Mouse (Mus musculus): ENCODE data around the gene Adcy5. TPM values are rescaled to one million over a fixed set of nuclear protein-coding genes. Genes with fewer than 3 reads are reported as not detected.

Adcy5 gene
- total RNA-seq, 2 experiments from 2014 or later: 68.7 to 73.4 TPM

DNA sequence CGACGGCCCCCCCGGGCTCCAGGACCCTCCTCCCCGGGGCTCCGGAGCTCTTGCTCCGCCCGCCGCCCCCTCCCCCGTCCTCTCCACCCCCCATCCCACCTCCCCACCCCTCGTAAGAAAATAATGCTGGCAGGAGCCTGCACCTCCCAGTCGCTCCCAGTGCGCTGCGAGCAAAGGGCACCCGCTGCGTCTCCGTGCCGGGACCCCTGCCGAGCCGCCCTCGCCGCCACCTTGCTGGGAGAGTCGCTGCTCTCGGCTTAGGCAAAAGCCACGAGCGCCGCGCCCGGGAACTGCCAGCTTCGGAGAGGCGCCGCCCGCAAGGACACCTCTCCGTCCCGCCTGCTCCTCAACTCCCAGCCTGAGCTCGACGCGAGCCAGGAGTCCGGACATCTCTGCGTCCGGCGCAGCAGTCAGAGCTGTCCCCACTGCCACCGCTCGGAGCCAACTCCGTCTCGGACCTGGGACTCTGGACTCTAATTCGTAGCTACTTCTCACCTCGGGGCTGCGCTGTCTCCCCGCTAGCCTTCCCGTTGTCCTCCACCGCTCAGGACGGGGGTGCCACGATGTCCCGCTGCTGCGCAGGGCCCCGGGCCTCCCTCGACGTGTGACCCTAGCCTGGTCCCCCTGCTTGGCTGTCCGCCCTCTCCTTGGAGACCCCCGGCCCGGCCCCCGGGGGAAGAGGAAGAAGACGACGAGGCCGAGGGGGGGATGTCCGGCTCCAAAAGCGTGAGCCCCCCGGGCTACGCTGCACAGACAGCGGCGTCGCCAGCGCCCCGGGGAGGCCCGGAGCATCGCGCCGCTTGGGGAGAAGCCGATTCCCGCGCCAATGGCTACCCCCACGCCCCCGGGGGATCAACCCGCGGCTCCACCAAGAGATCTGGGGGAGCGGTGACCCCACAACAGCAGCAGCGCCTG, 971 bp downstream of the Adcy5 start:
- peak; percentile 58 to 68 for DNase-seq (ENCODE audit: low spot score in 2 of 2)

DNA sequence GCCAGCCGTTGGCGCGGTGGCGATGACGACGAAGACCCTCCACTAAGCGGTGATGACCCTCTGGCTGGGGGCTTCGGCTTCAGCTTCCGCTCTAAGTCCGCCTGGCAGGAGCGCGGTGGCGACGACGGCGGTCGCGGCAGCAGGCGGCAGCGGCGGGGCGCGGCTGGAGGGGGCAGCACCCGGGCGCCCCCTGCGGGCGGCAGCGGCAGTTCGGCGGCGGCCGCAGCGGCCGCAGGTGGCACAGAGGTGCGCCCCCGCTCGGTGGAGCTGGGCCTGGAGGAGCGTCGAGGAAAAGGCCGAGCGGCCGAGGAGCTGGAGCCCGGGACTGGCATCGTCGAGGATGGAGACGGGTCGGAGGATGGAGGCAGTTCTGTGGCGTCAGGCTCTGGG, 1.6 kb downstream of the Adcy5 start:
- peak; percentile 48 to 67 for DNase-seq (ENCODE audit: low spot score in 2 of 2)

DNA sequence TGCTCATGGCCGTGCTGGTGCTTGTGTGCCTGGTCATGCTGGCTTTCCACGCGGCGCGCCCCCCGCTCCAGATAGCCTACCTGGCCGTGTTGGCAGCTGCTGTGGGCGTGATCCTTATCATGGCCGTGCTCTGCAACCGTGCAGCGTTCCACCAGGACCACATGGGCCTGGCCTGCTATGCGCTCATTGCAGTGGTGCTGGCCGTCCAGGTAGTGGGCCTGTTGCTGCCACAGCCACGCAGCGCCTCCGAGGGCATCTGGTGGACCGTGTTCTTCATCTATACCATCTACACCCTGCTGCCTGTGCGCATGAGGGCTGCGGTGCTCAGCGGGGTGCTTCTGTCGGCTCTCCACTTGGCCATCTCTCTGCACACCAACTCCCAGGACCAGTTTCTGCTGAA, 2.2 kb downstream of the Adcy5 start:
- no peak for DNase-seq (ENCODE audit: low spot score in 2 of 2)

DNA sequence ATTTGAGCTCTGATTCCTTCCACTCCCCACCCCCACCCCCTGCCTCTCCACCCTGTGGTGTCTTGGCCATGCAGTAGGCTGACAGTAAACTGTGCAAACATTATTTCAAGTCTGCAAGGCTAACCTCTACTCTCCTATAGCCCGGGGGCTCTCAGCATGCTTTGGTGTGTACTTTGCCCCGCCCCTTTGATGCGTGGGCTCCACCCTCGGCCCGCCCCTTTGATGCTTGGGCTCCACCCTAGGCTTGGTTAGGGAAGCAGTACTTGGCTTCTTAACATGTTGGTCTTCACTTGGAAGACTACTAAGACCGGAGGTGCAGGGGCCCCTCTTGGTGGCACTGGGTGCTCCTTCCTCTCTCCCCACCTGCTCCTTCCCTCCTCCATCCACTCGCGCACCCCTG, 4.9 kb downstream of the Adcy5 start:
- no peak for DNase-seq (ENCODE audit: low spot score in 2 of 2)

DNA sequence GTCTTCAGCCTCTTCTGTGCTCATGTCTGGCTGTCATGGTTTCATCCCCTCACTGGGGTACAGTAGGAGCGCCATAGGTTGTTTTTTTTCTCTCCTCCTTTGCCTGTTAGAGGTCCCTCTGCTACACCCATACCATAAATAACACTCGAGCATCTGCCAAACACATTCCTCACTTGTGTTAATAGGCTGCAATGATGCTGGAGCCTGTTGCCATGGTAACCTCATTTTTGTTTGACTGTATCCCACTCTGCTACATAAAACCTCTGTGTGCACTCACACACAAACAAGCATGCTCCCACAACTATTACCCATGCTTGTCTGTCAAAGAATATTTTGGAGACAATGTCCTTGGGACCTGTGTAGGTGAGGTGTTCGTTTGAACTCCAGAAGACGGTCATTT, 5.3 kb downstream of the Adcy5 start:
- peak in 1 of 2 experiments; percentile 35 for DNase-seq (ENCODE audit: low spot score in 2 of 2)

DNA sequence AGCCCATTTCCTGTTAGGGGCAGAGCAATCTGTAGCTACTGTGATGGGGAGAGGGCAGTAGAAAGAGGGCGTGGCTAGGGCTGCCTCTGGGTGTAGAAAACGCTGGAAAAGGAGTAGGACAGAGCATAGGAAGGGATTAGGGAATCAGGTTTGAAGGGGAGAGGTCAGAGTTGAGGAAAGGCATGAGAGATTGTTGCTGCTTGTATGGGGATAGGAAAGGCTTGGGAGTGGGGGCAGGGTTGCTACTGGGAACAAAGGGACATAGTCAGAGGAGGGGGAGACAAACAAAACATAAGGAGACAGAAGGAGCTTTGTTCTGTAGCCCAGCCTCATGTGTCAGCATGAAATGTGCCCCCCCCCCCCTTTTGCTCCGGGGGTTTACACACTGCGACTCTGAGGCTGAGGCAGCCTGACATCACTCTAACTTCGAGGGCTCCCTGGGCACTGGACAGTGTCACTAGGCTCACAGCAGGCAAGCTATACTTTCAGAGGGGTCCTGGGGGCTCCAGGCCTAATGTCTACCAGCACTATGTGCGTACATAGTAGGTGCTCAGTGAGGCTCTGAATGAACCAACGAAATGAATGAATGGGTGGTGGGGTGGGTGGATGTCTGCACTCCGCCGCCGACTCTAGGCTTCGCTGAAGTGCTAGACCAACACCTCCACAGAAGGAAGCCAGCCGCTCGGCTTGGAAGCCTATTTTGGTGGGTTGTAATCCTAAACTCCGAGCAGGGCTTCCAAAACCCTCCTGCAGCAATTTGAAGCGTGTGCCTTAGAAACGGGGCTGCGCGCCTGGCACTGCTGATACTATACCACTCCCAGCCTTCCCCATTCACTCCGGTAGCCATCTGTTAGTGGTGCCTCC, 9.9 kb downstream of the Adcy5 start:
- no peak for DNase-seq (ENCODE audit: low spot score in 2 of 2)

DNA sequence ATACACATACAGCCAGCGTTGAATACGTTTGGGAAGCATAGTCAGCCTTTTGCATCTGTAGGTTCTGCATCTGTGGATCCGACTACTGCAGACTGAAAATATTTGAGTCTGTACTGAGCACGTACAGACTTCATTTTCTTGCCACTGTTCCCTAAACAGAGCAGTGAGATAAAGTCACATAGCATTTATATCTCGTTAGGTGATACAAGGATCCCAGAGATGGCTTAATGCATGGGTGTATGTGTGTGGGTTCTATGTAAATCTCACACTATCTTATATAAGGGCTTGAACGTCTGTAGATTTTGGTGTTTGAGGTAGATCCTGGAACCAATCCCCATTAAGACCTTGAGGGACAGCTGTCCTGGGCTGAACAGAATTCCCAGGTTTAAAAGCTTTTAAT, 10.7 kb downstream of the Adcy5 start:
- no peak for DNase-seq (ENCODE audit: low spot score in 2 of 2)

DNA sequence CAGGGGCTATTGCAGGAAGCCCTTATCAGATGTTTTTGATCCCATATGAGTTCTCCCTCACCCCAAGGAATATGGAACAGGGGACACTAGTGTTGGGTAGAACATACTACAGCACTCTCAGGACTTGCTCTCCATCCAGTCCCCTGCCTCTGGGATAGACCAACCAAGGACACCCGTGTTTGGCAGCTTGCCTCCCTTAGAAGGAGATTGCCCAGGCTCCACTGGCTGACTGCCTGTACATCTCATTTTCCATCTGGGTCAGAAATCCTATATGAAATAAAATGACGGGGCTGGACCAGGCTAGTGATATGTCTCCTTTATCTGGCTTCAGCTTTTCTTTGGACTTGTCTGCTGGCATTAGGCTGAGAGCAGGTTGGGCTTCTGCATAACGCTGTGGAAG, 11.1 kb downstream of the Adcy5 start:
- no peak for DNase-seq (ENCODE audit: low spot score in 2 of 2)

DNA sequence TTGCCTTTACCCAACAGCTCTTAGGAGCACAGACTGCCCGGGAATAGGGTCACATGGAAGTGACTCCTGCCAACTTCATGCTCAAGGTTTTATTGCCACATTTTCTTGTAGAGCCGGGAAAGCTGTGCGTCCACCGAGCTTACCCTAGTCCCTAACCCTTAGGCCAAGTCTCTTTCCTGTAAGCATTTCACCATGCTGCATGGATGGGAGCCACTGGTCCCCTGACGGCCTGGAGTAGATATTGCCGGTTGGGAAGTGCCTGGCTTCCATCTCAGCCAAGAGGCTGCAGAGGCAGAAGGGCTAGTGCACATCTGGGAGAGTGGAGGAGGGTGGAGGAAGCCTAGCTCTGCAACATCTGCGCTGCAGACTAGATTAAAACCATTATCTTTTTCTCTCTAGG, 14.8 kb downstream of the Adcy5 start:
- no peak for DNase-seq (ENCODE audit: low spot score in 2 of 2)

DNA sequence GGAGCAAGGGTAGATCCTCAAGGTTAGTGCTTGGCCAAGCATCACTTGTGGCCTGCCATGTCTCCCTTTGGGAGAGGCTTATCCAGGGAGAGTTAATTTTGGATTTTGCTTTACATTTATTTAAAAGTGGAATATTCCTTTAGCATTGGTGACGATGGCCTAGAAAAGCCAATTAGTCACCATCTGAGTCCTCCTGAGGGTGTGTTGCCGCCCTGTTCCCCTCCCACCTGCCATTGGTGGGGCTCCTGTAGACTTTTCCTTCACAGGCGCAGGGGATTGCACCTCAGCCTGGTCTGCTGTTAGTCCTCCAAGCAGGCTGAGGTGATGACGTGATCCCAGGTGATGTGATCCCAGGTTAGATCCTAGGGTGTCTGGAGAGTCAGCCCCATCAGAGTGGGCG, 17.5 kb downstream of the Adcy5 start:
- DNase-seq (ENCODE audit: low spot score in 2 of 2): no peak

DNA sequence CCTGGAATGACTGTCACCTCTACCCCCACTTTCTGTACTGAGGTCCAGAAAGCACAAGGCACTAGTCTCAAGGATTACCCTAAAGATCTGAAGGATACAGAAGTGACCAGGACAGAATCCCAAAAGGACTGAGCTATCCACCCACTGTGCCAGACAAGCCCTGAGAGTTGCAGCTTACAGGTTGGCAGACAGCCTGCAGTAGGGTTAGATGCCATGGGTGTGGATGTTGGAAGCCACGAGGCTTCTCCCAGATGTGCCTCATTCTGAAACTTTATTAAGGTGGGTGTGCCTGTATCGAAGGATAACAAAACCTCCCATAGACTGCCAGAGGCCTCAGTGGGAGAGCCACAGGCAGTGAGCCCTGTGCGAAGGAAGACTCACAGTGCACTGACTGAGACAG, 23.8 kb downstream of the Adcy5 start:
- no peak for DNase-seq (ENCODE audit: low spot score in 2 of 2)

DNA sequence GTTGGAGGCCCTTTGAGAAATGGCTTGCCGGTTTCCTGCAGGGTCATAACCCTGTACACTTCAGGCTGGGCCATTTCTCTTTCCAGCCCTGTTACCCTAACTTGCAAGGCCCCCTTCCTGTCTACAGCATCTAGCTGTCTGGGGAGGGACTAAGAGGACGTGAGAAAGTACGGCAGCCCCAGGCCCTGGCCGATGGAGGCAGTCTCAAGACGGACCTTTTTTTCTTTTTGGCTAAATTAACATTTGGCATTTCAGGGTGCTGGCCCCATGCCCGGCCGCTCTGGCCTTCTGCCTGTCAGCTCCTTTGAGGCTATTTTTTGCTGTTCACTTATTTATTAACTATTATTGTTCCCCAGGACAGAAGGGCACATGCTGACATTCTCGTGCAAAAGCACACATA, 24.4 kb downstream of the Adcy5 start:
- peak; percentile 56 to 61 for DNase-seq (ENCODE audit: low spot score in 2 of 2)

DNA sequence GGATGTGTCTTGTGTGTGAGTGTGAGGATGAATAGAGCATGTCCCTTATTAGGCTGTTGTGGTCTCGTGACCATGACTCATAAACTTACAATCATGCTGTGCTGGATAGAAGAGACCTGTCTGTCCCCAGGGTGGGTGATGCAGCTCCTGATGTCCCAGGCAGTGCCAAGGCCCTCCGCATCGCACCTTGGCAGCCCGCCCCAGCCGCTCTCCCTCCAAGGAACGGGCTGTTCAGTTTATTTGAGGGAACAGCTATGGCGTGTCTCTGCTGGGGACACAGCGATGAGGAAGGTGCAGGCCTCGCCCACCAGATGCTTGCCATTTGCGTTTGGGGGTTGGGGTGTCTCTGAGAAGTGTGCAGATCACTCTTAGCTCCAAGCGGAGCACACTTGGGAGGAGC, 28.5 kb downstream of the Adcy5 start:
- peak in 1 of 2 experiments; percentile 46 for DNase-seq (ENCODE audit: low spot score in 2 of 2)

DNA sequence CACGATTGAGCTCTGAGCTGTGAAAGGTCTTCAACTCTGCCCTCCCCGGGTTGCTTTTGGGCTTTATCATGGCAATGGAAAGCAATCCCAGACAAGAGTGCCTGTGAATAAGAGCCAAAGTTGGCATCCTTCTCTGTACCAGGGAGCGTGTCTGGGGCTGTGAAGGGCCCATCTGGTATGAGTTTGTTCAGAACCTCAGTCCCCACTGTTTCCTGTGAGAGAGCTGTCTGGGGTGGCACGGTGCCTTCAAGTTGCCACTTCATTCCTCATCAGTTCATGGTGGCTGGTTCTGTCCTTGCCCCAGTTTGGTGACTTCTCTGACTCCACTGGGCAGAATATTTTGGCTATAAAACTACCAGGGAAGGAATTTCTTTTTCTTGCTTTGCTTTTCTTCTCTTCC, 33.4 kb downstream of the Adcy5 start:
- DNase-seq (ENCODE audit: low spot score in 2 of 2): no peak

DNA sequence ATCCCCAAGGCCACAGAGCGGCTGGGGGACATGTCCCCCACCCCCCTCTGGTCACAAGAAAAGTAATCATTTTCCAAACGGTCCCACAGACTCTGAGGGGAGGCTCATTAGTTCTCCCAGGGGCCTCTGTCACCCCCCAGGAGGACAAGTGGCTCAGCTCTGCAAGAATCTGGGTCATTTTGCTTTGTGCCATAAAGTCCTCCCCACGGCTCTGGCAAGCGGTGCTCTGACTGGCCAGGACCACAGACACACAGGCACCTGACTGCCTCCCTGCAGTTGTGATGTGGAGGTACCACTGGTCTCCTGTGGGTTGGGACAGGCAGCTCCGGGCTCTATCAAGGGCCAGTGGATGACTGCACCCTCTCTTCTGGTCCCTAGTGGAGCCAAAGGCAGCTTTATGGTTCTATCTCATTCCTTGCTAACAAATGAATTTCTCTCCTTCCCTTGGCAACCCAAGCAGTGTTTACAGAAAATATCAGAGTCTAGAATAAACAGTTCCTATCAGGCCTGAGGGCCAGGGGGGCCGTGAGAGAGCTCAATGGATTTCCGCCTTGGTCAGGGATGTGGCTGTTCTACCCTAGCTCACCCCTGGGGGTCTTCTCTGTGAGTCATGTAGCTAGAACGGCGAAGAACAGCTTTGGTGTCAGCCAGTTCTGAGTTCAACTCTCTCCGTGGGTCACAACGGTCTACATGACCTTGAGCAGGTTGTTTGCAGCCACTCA, 34.9 kb downstream of the Adcy5 start:
- DNase-seq (ENCODE audit: low spot score in 2 of 2): no peak

DNA sequence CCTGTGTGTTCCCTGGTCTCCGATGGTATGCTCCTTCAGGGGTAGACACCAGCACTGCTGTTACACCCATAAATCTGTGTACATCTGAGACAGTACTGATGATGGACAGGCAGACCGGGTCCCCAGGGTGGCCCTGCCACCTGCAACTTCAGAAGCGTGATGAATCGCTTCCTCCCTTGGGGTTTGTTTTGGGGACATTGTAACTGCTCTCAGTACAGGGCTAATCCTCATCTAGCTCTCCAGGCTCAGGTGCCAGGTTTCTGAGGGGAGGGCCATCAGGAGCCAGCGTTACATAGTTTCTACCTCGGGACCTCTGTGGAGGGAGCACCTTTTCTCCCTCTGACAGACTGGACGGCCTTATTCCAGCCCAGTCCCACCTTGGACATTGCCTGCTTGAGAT, 36.1 kb downstream of the Adcy5 start:
- DNase-seq (ENCODE audit: low spot score in 2 of 2): no peak

DNA sequence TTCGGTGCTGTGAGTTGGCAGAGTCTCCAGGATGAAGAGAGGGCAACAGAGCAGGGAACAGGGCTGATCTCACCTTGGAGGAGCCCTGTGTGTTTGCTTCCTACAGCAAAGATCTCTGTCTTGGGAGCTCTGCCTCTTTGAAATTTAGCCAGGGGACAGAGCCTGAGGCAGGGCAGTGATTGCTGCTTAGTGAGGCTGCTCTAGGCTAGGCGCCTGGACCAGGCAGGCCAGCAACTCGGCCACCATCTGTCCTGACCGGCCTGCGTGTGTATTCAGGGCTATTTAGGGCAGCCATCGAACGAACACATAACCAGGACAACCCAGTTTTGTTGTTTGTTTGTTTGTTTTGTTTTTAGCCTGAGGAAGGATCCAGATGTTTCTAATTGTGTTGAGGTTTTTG, 36.6 kb downstream of the Adcy5 start:
- no peak for DNase-seq (ENCODE audit: low spot score in 2 of 2)

DNA sequence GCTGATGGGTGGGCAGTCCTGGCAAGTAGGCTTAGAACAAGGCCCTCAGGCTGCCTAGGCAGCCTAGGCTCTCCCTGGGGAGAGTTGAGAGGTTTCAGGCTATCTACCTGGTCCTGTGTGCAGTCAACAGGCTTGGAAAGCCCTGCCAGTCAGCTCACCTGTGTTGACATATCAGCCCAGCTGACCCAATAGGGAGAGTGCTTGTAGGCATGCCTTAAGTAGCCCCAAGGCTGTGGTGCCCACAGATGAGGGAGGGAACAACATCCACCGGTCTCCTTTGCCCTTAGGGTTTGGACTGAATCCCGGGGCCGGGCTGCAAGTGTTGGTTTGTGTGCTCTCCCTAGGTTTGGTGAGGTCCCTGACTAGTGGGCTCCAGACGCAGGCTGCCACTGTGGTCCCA, 37.8 kb downstream of the Adcy5 start:
- DNase-seq (ENCODE audit: low spot score in 2 of 2): no peak

DNA sequence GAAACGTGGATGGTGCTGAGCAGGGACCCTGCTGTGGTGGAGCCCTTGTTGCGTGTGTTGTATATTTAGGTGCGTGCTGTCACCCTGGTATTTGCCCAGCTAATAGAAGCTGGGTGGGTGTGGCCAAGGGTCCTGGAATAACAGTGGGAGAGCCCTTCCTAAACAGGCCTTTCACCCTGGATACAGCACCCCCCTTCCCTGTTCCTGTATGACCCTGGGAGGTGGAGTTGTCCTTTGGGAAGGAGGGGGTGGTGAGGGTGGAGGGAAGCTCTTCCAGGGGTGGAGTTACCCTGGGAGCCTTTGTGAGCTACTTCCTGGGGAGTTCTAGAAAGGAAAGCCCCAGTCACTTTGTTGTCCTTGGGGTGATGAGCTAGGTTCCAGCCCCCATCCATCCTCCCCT, 38.7 kb downstream of the Adcy5 start:
- no peak for DNase-seq (ENCODE audit: low spot score in 2 of 2)

DNA sequence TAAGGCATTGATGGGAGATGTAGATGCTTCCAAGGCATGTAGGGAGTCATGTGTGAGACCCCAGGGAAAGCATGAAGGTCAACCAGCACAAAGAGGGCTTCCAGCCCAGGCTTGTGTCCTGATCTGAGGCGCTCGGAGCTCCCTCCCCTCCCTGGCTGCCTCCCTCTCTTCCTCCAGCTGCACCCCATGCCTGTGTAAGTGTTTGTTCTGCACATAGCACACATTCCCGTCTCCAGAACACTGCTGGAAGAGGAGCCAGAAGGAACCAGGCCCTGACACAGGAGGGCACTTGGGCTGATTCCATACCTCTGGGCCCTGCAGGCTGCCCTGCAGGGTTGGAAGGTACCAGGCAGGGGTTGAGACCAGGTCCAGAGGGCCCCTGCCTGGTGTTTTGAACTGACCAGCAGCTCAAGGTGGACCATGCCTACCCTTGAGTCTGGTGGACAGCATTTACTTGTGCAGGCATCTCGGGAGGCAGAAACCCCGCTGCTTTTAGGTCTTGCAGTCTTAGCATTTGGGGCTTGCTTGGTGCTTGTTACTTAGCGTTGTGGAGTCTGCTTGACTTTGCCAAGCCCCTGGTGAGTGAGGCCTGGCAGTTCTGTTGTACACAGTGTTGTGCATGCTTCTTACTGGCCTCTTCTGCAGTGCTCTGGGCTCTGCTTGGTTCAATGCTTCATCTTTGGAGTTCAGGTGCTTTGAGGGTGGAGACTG, 45.2 kb downstream of the Adcy5 start:
- no peak for DNase-seq (ENCODE audit: low spot score in 2 of 2)

Measured in layer of hippocampus, postnatal 10 days (tissue).